Mouse (Mus musculus) lung, postnatal 0 days (tissue): ENCODE results near the gene Cald1.

ENCODE experiments used
- CTCF ChIP-seq: IDR thresholded peaks from 2 replicates; pipeline ENCODE4 v1.5.1; 2016; ENCODE audit warnings: antibody characterized with exemption, mild to moderate bottlenecking
- EP300 ChIP-seq: IDR thresholded peaks from 2 replicates; pipeline ENCODE4 v1.6.1; 2016; ENCODE audit warnings: antibody characterized with exemption, mild to moderate bottlenecking, control low read depth

DNA sequence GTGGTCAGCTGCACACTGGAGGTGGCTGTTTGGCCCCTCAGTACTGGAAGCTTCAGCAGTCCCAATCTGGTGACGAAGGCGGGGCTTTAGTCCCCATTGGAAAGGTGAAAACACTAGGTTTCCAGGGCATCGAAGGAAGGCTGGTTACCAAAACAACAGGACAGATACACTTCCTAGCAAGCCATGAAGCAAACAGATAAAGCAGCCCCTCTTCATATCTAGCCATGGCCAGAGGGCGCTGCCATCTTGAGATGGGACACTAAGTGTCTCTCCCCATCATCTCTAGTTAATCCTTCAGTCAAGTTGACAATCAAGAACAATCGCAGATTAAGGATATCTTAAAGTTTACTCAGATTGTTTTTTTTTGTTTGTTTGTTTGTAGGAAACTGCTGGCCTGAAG, 167.4 kb downstream of the Cald1 start:
- TF ChIP-seq CTCF (no peak), EP300 (no peak)
